Mouse (Mus musculus): ENCODE measurements around the gene Dnah9.

Gene Dnah9

DNA sequence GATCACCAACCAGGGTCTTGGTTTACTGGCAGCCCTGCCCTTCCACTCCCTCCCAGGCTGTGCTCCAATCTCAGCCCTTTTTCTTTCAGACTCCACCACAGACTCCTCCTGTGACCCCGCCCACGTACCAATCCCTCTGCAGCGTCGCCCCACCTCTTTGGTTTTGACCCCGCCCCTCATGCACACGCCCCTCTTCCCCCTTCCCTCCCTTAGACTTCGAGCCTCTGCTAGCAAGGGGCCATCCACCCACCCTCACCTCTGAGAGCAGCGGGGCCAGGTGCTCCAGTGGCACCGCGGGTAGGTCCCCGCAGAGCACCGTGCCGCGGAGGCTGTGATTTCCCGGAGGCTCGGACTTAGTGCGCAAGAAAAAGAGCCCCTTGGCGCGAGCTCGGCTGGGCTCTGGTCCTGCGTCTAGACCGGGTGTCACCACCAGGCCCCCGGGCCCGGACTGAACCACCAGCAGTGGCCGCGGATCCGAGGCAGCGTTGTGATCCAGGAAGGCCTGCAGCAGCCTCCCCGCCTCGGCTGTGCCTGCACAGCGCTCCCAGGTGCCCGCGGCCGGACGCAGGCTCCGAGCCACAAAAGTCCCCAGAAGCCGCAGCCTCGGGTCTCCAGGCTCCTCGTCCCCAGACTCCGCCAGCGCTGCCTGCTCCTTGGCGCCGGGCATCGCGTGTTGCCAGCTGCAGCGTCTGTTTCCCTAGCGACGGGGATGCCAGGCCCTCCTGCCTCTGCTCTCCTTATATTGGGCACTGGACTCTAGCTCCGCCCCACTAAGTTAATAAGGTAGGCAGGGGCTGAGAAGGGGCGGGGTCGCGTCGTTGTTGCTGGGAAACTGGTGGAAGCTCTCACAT lies at the start of gene Dnah9:
Gene Dnah9, minus strand, starts transcription at position 751 of the 851 bp plus-strand sequence.
- peak; percentile 74 for DNase-seq

DNA sequence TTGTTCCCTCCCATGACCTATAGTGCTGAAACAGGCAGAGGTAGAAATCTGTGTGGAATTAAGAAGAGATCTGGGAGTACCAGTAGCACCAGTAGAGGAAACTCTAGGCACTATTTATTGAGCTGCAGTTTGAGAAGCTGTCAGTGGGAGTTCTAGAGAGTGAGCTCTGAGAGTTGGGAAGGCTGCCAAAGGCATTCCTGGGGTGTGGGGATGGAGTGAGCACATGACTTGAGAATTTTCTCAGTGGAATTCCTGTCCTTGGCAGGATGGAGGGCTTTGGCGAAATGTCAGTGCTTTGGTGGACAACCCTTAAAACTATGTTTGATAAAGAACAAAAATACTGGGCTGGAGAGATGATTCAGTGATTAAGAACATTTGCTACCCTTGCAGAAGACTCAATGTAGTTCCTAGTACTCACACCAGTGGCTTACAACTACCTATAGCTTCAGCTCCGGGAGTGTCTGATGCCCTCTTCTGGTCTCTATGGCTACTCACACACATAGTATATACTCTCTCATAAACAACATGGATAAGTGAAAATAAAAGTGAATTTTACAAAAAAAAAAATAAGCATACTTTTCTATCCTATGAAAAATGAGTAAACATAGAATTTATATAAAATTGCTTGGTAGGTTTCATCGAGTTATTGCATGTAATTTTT lies 20.4 kb upstream of the Dnah9 start:
- DNase-seq = peak; percentile 49

DNA sequence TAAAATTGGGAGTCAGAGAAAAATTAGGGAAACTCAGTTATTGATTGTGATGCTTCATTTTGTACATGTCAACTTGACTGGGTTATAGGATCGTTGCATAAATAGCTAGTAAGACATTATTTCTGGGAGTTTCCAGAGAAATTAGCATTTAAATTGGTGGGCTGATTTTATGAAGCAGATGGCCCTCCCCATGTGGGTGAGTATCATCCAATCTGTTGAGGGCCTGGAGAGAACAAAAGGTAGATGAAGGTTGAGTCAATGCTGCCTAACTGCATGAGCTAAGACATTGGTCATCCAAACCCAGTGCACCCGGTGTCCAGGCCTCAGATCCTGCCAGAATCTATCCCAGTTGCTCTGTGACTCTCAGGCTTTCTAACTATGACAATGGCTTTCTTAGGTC lies 19.8 kb upstream of the Dnah9 start:
- DNase-seq = no peak

DNA sequence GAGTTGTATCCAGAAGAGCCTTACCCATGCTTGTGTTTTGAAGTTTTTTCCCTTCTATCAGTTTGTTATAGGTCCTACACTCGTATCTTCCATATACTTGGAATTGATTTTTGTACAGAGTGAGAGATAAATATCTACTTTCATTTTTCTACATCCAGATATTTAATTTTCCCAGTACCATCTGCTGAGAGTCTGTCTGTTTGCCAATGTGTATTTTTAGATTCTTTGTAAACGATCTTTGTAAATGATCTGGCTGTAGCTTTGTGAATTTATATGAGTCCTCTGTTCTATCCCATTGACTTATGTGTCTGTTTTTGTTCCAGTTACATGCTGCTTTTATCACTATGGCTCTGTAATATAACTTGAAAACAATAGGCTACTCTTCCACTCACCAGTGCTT lies 9.4 kb upstream of the Dnah9 start:
- DNase-seq = no peak

DNA sequence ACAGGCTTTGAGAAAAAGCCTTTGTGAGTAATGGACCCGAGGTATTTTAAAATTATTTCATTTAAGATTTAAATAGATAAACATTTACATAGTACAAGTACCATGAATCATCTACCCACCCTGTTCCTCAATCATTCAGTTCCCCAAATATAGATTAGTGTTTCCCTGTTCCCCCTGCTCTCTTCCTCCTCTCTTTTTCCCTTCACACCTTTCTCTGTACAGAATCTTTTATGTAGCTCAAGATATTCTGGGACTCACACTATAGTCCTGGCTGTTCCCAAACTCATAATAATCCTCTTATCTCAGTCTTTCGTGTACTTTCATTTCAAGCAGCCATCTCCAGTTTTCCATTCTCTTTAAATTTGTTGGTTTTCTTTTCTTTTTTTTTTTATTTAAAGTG lies 4.3 kb downstream of the Dnah9 start:
- no peak for DNase-seq

DNA sequence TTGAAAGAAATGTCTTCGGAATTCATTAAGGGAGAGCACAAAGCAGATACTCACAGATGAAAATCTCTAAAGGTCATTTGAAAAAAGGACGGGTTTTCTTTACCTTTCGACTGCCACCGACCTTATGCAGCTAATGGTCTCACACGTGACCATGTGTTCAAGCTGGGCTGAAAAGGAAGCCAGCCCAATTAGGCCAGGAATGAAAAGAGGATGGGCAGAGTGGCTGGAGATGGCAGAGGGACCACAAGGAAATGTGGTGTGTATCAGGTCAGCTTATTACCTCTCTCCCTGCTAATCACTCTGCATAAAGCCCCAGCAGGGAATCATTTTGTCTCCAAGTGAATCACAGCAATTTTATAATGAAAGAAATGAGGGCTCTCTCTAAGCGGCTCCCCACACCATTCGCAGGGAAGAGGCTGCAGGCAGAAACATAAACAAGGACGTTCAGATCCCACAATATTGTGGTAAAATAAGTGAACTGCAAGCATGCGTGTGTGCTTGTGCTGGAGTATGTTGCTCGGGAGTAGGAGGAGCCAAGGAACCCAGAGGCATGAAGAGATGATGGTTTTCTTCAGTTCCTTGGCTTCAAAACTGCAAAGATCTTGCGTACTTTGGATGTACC lies 27.6 kb downstream of the Dnah9 start:
- DNase-seq = no peak

DNA sequence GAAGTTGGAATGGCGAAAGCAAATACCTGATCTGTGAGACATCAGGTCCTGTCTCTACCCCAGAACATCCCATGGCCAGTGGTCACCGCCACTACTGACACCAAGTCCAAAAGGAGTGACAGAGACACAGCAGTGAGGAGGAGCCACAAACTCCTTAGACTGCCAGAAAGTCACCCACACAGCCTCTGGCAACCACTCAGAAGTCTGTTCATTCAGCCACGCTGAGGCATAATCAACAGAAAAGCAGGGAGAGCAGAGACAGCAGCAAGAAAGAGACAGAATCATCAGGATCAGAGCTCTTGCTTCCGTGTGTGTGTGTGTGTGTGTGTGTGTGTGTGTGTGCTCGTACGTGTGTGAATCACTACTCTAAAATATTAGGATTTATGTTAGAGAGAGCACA lies 33.5 kb downstream of the Dnah9 start:
- DNase-seq = no peak

DNA sequence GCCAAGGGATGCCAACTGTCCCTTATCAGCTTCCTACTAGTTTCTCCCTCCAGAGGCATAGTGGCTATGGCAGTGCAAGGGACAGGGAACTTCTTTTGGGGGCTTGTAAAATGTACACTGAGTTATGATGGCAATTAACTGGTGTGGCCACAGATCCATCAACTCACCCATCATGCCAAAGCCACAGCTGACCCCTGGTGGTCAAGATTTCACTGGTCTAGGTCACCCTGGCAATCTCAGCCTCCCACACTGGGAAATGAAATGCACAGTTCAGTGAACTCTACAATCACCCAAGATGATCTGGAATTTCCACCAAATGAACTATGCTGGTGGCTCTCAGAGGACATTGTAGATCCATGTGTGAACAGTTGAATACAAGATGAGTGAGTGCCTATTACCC lies 42.2 kb downstream of the Dnah9 start:
- peak; percentile 3 for DNase-seq

DNA sequence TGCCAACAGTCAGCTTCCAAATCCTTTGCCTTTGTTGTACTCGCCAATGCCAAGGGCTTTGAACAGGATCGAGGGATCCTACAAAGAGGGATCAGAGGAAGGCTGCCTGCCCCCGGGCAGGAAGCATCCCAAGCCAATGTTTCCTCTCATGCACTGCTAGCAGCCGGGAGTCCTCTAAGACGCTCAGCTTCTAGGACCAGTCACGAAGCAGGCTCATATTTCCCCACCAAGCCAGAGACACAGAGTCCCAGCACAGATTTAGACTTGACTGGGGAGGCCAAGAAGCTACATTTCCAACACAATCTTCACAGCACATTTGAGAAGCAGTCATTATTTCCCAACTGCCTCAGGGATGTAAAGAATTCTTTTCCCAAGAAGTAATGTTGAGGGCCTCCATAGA lies 43.9 kb downstream of the Dnah9 start:
- DNase-seq = no peak

DNA sequence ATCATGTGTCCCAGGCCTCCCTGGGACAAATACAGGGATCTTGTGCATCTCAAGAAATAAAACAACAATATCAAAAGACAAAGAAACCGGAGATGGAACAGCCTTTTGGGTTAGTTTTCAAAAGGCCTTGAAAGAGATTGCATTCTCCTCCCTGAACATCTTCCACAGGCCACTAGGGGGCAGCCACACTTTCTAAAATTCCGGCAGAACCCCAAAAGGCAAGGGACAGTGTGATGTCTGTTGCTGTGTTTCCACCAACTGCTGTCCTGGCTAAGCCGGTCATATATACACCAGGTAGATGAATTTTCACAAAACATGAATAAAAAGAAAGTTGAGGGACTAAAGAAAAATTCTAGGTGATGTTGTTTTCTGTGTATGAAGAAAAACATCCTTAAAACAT lies 46.3 kb downstream of the Dnah9 start:
- DNase-seq = peak; percentile 45

DNA sequence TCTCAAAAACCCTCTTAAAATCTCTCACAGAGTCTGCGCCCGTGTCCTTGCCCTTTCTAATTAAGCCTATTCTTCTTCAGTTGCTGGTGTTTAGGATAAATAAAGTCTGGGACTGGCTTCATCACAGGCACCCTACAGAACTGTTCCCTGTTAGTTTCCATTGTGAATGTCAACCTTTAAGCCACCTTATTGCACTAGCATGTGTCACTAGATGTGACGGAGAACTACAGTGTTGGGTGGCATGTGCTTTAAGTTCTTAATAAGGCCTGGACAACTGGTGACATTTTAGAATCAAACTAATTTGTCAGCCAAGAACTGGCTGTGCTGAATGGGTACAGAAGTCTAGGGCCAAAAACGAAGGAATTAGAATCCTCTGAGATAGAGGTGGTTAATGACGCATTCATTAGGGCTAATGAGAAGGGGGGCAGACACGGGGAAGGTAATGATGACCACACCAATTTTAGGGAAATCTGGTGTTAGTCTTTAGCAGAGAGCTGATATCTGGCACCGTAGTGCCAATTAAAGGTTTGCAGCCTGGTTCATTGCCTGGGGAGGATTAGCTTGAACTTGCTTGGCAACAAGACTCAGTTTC lies 84.6 kb downstream of the Dnah9 start:
- no peak for DNase-seq

DNA sequence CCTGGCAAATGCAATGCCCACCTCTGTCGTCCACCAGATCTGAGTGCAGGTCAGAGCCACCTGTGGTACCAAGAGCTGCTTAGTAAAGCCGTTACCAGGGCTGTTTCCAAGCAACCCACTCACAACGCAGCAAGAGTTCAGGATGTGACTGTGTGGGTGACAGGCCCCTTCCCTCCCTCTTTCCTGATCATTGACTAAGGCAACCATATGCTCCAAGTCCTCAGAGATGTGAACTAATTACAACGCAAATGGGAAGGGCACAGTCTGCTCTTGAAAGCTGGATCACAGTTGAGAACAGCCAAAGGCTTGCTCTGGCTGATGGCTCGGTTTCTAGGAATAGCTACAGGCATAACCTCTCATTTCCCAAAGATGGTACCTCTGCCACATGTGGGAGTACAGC lies 95.4 kb downstream of the Dnah9 start:
- DNase-seq = no peak

DNA sequence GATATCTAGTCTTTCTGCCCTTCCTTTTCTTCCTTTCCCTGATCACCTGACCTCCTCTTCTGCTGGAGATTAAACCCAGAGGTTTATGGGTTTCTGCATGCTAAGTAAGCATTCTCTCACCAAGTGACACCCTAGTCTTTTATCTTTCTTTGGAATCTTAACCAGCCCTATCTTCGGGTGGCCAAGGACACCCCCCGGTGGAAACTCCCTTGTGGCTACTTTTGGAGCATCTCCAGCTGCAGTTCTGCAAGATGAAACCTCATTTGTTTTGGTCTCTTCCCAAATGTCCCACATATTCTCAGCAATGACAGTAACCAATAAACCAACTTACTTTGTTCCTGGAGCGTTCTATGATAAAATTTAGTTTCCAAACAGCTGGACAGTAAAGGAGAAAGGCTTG lies 109.4 kb downstream of the Dnah9 start:
- no peak for DNase-seq

DNA sequence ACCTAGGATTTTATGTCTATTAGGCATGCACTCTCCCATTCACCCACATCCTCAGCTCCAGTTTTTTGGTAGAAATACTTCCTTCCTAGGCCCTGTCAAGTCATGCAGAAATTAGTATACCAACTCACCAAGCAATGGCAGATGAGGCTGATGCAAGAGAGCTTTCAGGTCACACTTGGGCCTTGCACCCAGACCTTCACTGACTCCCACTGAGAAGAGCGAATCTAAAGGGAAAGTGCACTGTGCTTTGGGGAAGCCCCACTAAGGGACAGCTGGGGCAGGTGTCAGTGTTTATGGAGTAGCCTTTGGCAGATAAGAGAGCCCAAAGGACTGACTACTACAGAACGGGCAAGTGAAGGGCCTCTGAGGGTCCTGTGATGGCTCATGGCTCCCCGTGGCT lies 117.1 kb downstream of the Dnah9 start:
- DNase-seq = no peak

DNA sequence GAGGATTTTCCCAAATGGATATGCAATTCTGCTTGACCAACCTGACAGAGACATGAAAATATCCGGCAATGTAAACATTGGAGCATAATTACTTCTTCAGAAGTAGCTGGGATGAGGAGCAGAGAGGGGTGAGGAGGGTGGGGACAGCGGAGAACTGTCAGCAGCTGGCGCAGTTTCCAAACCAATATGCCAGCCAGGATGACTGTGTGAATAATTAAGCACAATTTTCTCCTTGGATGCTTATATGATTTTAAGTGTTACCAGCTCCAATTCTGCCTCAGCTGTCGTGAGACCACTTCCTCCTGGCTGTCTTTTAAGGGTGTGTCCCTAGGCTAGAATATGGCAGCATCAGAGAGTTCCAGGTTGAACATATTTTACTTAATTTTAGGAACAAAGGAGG lies 119.2 kb downstream of the Dnah9 start:
- DNase-seq = no peak

DNA sequence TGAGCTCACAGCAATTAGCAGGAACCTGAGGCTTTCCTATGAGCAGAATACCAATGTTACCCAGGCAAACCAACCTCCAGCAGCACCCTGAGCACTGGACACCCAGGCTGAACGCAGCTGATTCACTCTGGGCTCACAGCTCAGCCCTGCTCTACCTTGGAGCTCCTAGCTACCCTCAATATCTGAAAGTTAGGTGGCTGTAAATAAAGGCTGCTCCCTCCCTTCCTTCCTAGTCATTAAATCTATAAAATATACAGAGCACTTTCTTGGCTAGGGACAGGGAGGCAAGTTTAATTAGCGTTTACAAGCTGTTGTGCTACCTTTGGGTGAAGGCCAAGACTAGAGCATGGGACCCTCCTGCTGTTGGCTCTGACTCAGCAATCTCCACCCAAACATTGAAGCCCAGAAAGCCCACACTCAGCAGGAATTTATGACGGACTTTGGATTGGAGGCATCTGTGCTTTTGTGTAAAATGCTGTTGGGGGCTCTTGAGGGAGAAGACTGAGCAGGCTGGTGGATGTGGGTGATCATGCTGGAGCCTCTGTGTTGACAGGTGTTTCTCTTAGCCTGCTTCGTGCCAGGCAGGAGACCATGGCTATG lies 121.7 kb downstream of the Dnah9 start:
- DNase-seq = no peak

DNA sequence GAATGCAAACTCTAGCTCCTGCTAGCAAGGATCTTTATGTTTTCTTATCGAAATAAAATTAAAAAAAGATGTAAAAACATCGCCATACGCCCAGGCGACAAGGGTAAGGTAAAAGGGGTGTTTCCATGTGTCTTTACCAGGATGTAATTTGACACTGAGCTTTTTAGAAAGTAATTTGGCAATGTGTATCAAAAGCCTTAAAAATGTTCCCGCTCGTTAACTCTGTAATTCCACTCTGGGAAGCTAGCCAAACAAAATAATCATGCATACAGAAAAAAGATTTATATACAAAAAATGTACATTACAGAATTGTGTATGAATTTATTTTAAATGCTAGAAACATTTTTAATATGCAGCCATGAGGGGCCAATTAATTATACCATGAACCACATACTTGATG lies 124.7 kb downstream of the Dnah9 start:
- no peak for DNase-seq

DNA sequence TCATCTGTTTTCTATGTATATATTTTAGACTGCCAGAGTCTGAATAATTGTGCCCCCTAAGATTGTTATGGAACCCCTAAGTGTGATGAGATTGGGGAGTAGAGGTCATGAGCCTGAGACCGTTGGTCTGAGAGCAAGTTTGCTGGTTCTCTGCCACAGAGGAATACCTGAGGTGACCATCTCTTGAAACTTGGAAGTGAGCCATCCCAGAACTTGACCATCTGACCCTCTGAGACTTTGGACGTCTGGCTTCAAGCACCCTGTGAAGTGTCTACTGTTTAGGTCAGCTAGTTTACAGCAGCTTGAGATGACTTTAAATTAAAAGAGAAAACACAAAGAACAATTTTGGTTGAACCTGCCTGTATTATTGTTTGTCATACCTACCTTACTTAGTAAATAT lies 125.8 kb downstream of the Dnah9 start:
- DNase-seq = peak; percentile 44

DNA sequence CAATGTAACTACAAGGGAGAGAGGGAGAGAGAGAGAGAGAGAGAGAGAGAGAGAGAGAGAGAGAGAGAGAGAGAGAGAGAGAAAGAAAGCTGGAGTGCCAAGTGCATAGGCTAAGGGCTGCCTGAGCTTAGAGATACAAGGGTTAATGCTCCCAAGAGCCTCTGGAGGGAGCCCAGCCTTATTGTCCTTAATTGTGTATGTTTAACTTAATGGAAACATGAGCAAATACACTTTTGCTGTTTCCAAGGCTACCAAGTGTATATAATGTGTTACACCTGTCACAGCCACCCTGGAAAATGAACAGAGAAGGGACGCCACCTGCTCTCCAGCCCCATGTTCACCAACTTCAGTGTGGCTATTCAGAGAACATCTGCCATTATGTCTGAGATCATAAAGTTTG lies 142.6 kb downstream of the Dnah9 start:
- no peak for DNase-seq

DNA sequence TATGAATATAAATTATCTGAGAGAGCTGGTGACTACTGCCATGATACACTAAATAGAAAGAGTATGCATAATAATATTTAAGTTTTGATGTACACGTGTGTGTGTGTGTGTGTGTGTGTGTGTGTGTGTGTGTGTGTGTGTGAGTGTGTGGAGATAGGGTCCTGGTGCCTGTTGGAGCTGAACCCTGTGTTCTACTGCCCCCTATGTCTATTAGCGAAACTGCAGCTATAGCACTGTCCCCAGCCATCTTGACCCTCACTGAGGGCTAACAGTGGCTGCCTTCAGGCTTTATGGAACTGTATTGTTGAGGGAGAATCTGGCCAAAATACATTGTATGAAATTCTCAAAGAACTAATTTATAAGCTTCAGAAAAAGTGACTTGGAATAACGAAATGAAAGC lies 192.5 kb downstream of the Dnah9 start:
- DNase-seq = no peak

DNA sequence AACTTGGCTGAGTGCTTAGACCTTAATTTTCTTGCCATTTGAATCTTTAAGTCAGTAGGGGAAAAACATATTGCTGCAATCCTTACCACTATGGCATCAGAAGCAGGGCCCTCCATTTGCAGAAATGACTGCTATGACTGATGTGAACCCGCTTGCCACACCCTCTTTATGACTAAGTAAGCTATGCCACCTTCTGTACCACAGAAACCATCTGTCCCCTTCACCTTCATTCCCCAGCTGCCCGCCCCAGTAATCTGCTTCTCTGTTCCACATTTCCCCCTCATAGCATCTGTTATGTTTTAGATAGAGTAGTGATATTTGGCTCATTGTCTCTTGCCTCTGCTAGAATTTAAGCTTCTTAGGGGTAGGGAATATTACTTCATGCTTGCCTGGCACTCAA lies 237.6 kb downstream of the Dnah9 start:
- DNase-seq = no peak

DNA sequence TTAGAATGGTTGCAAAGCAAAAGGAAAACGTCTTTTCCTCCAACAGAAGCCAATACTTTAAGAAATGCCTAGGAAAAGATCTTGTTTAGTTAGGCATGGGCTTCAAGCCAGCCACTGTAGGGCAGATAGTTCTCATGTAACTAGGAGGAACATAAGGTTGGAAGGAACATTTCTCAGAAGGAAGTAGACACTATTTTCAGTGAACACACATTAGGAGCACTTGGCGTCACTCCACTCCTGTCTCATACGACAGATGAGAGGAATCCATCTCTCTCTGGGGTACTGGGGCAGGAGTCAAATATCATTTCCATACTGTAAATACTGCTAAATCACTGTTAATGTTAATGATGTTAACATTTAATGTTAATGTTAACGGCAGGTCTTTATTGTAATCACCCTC lies 238.0 kb downstream of the Dnah9 start:
- DNase-seq = no peak

DNA sequence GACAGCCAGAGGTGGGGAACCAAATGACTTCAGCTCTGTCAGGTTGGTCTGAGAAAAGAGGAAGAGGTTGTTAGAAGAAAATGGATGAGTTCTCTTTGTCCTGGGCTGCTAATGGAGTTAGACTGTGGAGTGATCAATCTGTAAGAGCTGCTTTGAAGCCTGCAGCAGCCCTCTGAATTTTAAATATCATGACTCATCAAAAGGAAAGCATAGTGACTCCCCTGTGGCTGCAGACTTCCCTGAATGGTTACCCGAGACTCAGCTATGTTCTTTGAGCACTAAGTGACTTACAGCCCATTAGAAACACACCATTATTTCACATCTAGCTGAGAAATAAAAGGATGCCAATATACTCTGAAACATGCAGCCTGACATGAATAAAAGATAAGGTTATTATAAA lies 240.4 kb downstream of the Dnah9 start:
- no peak for DNase-seq

Measured in kidney, adult 18-20 months (tissue).